Mouse (Mus musculus): ENCODE results near the gene Olfr568.

DNA sequence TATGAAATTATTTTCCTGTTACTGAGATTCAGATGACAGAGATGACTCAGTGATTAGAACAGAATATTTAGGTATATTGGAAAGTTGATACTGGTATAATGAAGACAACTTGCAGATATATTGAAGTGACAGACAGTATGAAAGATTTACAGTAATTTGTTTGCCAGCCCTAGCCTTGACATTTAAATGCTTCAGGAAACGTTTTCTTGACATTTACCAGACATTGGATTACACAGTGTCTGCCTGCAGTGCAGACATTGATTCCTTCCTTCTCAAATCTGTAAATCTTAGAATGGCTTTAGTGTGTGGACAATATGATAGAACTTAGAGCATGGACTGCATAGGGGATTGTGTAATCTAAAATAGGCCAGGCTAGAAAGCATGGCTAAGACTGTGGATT, 38.3 kb downstream of the Olfr568 start:
- TF ChIP-seq CTCF (IDR thresholded peaks at IDR 0.05; ENCODE audit: low read depth) (no peak), EP300 (optimal IDR thresholded peaks at IDR 0.05) (no peak)
